Mouse (Mus musculus): ENCODE results near the gene Slc25a13. TPM values are rescaled to one million over a fixed set of nuclear protein-coding genes. Genes with fewer than 3 reads are reported as not detected.

Slc25a13 gene
- 7.3 and 10.1 TPM in 2 replicates for polyA plus RNA-seq (2012; rRNA removed)

GRCm38 (mm10) chr6:6216507-6217285 is at the start of gene Slc25a13:
Slc25a13 (minus strand) TSS chr6:6217173.
- DNase-seq (ENCODE audit: low read depth), result no peak

DNA sequence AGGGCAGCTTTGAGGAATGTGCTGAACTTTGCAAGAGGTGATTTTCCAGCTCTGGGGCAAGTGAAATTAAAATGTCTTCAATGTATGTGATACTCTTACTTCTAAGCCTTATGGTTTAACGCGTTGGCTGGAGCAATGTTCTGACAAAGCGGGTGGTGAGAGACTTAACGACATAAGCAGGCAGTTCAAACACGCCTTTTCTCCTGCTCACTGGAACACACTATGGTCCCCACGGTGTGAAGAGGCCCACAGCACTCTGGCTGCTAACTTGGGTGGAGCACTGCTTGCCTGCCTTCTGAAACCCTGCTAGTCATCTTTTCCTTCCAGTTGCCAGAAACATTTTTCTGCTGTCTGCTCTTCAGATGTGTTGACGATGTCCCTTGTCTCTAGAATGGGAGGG is 48.8 kb upstream of the Slc25a13 start:
- DNase-seq (ENCODE audit: low read depth), result no peak

DNA sequence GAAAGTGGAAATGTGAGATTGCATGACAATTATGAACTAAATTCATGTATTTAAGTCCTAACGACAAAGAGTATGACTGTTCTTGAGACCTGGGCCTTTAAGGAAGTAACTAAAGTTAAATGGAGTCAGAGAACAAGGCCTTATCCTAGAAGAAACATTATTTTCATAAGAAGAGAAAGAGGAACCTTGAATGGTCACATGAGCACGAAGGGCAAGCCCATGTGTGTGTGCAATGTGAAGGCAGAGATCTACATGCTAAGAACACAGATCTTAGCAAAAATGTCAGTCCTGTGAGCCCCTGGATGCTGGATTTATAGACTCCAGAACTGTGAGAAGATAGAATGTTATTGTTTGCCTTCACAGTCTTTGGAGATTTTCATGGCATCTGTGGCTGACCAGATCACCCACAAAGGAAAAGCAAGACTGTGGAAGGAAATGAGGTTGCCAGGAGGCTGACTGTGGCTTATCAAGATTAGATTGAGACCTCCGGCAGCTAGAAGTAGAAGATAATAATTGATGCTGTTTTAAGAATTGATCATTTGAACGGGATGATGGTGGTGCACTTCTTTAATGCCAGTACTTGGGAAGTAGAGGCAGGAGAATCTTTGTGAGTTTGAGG is 46.4 kb upstream of the Slc25a13 start:
- DNase-seq (ENCODE audit: low read depth), result no peak

DNA sequence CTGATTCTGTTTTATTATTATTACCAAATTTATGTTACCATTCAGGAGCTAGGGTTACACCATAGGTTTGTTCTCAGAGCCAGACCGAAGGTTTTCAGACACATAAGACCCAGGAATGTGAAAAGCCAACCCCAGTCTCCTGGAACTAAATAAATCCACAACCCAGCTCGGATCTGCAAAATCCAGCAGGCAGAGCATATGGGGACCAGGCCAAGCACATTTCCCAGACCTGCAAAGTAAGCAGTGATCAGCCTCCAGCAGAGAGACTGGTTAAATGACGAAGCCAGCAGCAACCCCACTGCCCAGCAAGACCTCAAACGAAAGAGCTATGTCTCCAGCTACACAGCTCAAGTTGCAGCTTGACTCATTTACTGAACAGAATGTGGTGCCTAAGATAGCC is 43.9 kb upstream of the Slc25a13 start:
- no peak for DNase-seq (ENCODE audit: low read depth)

GRCm38 (mm10) chr6:6248500-6248899 is 31.5 kb upstream of the Slc25a13 start:
- DNase-seq (ENCODE audit: low read depth), result no peak

DNA sequence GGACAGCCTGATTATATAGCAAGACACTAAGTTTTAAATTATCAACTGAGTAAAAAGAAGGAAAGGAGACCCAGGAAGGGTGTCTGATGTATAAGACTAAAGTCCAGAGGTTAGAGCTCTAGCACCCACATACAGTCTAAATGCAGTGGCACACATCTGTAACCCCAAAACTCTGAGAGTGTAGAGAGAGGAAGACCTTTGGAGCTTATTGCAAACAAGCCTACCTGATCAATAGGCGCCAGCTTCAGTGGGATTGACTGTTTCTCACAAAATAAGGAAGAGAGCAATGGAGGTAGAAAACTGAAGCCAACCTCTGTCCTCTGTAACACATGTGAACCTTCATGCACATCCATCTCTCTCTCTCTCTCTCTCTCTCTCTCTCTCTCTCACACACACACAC is 26.9 kb upstream of the Slc25a13 start:
- no peak for DNase-seq (ENCODE audit: low read depth)

- DNase-seq (ENCODE audit: low read depth), result no peak
Measured at GRCm38 (mm10) chr6:6242114-6242513, 25.1 kb upstream of the Slc25a13 start.

DNA sequence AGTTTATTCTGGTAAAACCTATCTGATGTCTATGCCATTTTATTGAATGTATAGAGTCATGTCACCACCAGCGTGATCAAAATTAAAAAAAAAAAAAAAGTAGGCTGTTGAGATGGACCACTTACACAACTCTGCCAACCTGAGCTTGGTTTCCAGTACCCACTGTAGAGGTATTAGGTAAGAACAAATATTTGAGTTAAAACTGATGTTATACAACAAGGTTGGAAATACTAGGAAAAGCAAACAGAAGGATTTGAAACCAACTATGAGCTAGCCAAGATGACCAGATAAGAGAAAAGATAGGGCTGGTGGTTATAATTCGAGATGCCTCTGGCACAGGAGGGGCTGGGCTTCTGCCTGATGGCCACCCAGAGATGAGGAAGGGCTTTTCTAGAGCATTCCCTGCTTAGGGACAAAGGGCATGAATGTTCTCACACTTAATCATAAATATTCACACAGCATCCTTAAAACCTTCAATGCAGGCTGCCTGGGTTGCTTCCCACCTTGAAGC is 19.9 kb upstream of the Slc25a13 start:
- DNase-seq (ENCODE audit: low read depth), result no peak

DNA sequence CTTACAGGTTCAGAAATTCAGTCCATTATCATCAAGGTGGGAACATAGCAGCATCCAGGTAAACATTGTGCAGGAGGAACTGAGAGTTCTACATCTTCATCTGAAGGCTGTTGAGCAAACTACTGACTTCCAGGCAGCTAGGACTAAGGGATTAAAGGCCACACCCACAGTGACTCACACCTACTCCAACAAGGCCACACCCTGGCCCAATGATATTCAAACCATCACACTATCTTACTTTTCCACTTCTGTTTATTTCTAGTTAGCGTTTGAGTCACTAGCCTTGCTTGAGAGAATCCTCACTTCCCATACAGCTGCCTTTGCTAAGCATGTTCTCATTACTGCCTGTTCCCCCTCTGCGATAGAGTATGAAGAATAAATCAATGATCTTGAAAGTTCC is 13.3 kb upstream of the Slc25a13 start:
- DNase-seq (ENCODE audit: low read depth), result no peak

DNA sequence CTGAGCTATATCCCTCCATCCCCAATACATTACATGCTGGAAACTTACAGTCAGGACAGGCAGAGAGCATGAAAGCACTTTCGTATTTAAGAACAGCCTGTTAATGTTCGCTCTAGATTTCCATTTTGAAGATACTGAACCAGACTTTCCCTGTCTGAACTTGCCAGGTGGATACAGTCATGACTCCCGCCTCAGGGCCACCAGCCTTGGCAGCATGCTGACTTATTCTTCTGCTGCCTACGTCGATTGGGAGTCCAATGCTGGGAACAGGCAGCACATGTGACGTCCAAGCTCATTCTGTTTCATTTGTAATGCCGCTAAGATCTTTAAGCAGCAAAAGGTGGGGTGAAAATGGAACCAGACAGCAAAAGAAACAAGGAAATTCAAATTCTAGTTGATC is 5.7 kb upstream of the Slc25a13 start:
- peak; percentile 91 for DNase-seq (ENCODE audit: low read depth)

DNA sequence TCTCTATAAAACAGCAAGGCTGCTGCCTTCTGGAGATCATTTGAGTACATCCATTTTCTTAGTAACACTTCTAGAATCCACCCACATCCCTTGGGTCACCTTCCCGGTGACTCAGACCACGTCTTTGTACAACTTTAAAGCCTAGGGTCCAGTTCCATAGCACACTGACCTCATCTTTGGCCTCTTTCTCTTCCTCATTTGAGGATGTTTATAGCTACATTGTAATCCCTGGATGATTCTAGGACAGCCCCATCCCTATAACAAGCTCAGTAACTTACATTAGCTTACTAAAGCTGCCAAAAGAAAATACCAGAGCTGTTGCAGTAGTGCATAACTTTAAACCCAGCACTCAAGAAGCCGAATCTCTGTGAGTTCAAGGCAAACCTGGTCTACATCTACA is 3.6 kb upstream of the Slc25a13 start:
- DNase-seq (ENCODE audit: low read depth), result no peak

DNA sequence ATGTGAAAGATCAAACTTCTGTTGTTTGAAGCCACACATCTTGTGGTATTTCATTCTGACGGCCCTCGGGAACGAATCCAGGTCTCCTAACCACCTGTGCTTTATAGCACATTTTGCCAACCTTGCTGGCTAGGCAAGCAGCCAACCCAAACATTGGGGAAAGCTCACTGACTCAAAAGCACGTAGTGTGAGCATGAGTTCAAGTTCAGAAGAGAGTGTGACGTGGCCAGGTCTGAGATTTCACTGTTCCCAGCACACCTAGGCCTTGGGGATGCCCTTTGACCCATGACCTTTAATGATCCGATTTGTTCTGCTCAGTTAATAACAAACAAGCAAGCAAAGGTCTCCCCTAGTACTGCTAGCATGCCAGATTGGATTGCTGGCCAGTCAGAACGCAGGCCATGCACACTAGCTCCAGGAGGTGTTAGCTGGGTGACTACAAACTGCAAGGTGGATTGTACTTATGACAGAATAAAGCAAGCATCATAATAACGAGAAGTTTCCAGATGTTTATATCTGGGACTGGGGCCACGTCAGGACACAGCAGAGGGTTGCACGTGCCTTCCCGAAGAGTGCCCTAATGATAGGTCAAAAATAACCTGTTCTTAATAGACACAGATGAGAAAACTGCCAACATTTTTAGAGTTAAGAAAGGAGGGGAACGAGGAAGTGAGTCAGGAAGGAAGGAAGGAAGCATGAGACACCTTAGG is 2.8 kb upstream of the Slc25a13 start:
- DNase-seq (ENCODE audit: low read depth), result no peak

DNA sequence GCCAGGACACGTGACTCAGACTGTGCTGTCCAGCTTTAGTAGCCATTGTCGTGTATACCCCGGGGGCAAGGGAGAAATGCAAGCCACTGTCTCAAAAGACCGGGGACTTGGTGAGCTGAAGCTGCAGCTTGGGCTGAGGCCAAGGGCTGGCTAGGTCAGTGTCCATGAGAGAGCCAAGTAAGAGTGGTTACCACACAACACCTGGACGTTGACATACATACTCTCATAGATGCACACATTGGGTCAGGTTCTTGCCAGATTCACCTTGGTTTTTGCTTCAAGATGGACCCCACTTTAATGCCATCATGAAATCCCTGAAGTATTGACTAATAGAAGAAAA is 283 bp upstream of the Slc25a13 start:
- DNase-seq (ENCODE audit: low read depth), result no peak

DNA sequence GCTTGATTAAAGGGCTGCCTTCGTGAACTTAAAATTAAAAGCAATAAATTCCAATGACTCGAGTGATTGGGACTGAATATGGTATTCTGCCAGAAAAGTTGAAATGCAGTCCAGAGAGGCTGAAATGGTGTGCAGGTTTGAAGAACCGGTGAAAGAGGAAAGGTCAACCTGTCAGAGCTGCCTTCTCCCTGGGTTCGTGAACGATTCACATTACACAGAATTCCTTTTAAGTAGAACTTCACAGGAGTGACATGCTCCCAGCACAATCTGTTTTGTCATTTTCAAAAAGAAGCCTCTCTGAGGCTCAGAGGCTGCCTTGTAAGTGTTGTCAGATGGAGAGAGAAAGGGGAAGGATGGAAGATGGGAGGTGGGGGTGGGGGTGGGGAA is 860 bp downstream of the Slc25a13 start:
- no peak for DNase-seq (ENCODE audit: low read depth)

DNA sequence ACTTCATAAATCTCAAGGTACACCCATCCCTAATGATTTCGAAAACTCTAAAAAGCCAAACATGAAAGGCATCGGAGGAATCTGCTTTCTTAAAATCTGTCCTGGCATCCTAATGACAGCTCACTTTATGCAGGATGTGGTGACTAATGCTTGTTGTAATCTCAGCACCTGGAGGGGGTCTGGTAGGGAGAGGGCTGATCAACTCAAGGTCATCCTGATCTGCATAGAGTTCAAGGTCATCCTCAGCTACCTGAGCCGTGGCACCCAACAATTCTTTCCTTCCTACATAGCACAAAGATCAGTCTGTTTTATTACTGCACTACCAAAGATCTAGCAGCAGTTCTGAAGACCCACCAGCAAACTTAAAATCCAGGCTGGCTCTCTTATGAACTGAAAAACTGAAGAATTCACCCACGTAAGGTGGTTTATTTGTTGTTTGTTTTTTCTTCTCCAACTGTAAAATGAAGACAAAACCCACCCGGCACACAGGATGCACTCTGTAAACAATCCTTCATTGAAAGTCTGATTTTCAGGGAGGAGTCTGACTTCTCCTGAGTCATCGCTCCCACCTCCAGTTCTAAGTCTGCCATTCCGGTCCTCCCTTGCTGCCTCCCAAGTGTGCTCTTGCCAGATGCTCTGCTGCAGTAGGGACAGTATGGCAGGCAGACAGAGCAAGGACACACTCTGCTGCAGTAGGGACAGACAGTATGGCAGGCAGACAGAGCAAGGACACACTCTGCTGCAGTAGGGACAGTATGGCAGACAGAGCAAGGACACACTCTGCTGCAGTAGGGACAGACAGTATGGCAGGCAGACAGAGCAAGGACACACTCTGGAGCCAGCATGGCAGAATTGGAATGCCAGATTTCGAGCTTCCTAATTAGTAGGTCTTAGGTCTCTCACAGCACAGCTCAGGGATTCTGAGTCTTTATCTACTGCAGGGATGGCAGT is 4.3 kb downstream of the Slc25a13 start:
- DNase-seq (ENCODE audit: low read depth), result no peak

DNA sequence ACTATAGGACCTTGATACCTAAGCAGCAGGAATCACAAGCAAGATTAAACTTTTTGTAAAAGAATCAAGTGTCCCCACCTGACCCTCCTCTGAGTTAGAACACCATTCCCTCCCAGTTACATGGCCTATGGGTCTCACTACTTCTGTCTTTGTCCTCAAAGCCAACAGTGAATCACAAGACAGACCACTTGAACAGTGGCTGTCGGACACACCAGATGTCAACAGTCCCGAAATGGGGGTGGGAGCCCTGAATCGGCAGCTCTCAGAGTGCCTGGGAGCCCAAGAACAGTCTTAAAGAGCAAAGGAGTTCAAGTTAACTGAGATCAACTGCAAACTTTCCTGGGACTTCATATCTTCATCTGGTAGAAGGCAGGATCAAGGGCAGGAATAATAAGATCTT is 5.0 kb downstream of the Slc25a13 start:
- DNase-seq (ENCODE audit: low read depth), result no peak

- DNase-seq (ENCODE audit: low read depth), result no peak
Measured at GRCm38 (mm10) chr6:6210637-6211036, 6.3 kb downstream of the Slc25a13 start.

DNA sequence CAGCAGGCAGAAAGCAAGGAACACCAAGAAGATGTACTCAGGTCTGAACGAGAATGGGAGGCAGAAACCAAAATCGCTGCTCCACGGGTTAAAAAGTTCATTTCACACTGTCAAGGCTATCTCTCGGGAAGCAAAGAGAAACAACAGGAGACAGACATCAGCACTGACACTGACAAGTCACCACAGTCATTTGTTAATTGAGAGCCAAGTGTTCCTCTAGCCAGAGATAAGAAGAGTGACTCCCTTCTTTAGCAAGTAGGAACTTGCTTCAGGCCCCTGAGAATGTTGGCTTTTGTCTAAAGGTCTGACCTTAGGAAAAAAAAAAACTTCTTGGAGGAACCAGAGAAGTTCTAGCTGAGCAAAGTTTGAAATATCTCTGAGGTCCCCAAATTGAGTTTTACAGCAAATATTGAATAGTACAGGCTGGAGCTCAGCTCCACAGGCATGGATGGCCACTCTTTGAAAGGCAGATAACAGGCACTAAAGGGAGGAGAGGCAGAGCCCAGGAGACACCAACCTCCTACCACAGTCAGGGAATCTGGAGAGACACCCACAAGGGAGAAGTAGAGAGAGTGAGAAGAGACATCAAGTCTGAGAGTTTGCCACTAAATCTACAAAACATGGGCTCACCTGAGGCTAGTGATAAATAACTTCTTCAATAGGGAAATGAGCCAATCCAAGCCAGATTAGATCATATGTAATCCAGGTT is 8.5 kb downstream of the Slc25a13 start:
- no peak for DNase-seq (ENCODE audit: low read depth)

GRCm38 (mm10) chr6:6207836-6208235 is 9.1 kb downstream of the Slc25a13 start:
- DNase-seq (ENCODE audit: low read depth), result no peak

- no peak for DNase-seq (ENCODE audit: low read depth)
Measured at GRCm38 (mm10) chr6:6207395-6207794, 9.6 kb downstream of the Slc25a13 start.

DNA sequence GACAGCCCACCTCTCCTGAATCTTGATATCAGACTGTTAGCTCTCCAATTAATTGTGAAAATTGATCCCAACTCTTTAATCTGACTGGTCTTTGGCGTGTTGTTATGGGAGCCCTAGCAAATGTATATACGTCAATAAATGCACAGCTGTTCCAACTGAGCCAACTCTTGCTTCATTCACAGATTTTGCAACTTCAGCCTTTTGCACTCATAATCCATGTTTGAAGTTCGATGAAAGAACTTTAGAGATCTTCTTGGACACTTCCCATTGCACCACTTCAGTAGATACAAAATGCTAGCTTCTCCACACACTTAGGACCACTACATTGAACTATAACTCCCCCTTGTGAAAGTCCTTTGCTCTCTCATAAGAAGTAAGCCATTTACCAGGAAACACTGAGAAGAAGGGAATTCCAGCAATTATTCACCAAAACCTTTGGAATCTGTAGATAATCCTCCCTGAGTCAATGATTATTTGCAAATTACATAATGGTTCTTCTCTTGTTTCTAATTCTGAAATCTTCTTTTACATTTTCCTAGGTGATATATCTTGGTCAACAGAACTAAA is 11.3 kb downstream of the Slc25a13 start:
- DNase-seq (ENCODE audit: low read depth), result no peak
